Mouse (Mus musculus) ES-E14 (cell line): ENCODE measurements around the gene Klk15.

Source experiments
- CHD2 ChIP-seq: IDR thresholded peaks from 2 replicates; pipeline ENCODE4 v1.6.1; 2014; ENCODE audit warnings: mild to moderate bottlenecking, low read depth, low read length, inconsistent platforms
- HCFC1 ChIP-seq: IDR thresholded peaks from 2 replicates; pipeline ENCODE4 v1.6.1; 2012; ENCODE audit warnings: low read length, inconsistent platforms, borderline replicate concordance; ENCODE audit not compliant: insufficient read depth
- MAFK ChIP-seq: IDR thresholded peaks from 2 replicates; pipeline ENCODE4 v1.6.1; 2014; ENCODE audit warnings: mild to moderate bottlenecking, low read depth, low read length, inconsistent platforms; ENCODE audit not compliant: insufficient read depth
- ZC3H11A ChIP-seq: IDR thresholded peaks from 2 replicates; pipeline ENCODE4 v1.6.1; 2012; ENCODE audit warnings: low read depth, mild to moderate bottlenecking, inconsistent platforms, low read length, borderline replicate concordance
- ZNF384 ChIP-seq: IDR thresholded peaks from 2 replicates; pipeline ENCODE4 v1.6.1; 2012; ENCODE audit warnings: low read depth, low read length, inconsistent platforms

DNA sequence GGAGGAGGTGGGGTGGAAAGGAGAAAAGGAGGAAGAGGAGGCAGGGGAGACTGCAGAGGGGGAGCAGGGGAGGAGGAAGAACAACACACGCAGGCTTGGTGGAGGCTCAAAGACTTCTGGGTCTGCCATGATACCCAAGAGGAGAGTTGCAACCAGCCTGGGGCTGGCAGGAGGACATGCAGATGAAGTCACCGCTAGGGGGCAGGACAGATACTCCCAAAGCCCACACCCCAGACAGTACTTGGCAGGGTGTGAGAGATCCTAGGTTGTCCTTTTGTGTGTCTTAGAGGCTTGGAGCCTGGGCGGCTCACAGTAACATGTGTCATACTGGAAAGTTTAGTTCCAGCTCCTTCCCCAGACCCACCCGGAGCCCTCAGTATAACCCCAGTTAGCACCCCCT, 5.0 kb upstream of the Klk15 start:
- TF ChIP-seq ZC3H11A (no peak), MAFK (no peak), CHD2 (no peak), HCFC1 (no peak), ZNF384 (no peak)
